Mouse (Mus musculus): ENCODE results near the gene Cyp2d11. TPM values are rescaled to one million over a fixed set of nuclear protein-coding genes. Genes with fewer than 3 reads are reported as not detected.
"Not testable (repeated sequence)": the region's sequence is repeated elsewhere in the genome, so short reads cannot be mapped to it uniquely, and the experiment has no call there.

Gene Cyp2d11
- polyA plus RNA-seq, 1 experiment from 2014 or later: not detected

GRCm38 (mm10) chr15:82402741-82403140, 8.9 kb upstream of the Cyp2d11 start:
- WGBS (ENCODE audit: missing documents): 86% methylated on average over 6 of the region's 6 CpGs
- no peak overlapping the region for H3K4me3 ChIP-seq (ENCODE audit: inconsistent target)
- H3K27ac ChIP-seq: no peak overlapping the region
- H3K79me2 ChIP-seq (ENCODE audit: inconsistent target): no peaks in the 10 kb centered on the region
- H3K36me3 ChIP-seq (ENCODE audit: inconsistent target): no peaks in the 10 kb centered on the region

- no peak overlapping the region for H3K27ac ChIP-seq
- H3K79me2 ChIP-seq (ENCODE audit: inconsistent target): no peaks in the 10 kb centered on the region
- H3K4me3 ChIP-seq (ENCODE audit: inconsistent target): no peak overlapping the region
These were observed 8.3 kb upstream of the Cyp2d11 start for GRCm38 (mm10) chr15:82402106-82402505.

GRCm38 (mm10) chr15:82401516-82401915, 7.7 kb upstream of the Cyp2d11 start:
- no peak overlapping the region for H3K27ac ChIP-seq
- 85% methylated on average over 2 of the region's 2 CpGs for WGBS (ENCODE audit: missing documents)
- no peaks in the 10 kb centered on the region for H3K79me2 ChIP-seq (ENCODE audit: inconsistent target)
- no peak overlapping the region for H3K4me3 ChIP-seq (ENCODE audit: inconsistent target)
- H3K36me3 ChIP-seq (ENCODE audit: inconsistent target): no peaks in the 10 kb centered on the region

More at GRCm38 (mm10) chr15:82402106-82402505, 8.3 kb upstream of the Cyp2d11 start:
- H3K36me3 ChIP-seq (ENCODE audit: inconsistent target): no peaks in the 10 kb centered on the region

GRCm38 (mm10) chr15:82395955-82396354, 2.1 kb upstream of the Cyp2d11 start:
- not testable (repeated sequence) for H3K36me3 ChIP-seq (ENCODE audit: inconsistent target); H3K27ac ChIP-seq; H3K4me3 ChIP-seq (ENCODE audit: inconsistent target); H3K79me2 ChIP-seq (ENCODE audit: inconsistent target)
- WGBS (ENCODE audit: missing documents): 93% methylated on average over 3 of the region's 3 CpGs

GRCm38 (mm10) chr15:82389916-82390315, 3.9 kb downstream of the Cyp2d11 start:
- H3K36me3 ChIP-seq (ENCODE audit: inconsistent target); H3K4me3 ChIP-seq (ENCODE audit: inconsistent target); H3K27ac ChIP-seq; H3K79me2 ChIP-seq (ENCODE audit: inconsistent target): not testable (repeated sequence)
- 90% methylated on average over 8 of the region's 10 CpGs for WGBS (ENCODE audit: missing documents)

DNA sequence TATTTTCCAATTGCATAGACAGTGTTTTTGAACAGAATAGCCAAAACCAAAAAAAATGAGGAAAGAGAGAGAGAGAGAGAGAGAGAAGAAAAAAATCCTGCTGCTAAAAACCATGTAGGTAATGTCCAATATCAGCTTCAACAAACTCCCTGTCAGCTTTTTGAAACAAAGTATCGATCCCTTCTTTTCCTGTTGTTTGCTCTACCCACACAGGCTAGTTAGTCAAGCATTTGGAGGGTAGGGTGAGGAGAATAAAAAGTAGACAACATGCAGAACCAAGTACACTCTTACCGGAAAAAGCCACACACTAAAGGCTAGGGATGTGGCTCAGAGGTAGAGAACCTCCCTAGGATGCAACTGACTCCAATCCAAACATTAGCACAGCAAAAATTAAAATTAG, 8.1 kb downstream of the Cyp2d11 start:
- no peak overlapping the region for H3K27ac ChIP-seq
- H3K4me3 ChIP-seq (ENCODE audit: inconsistent target): no peak overlapping the region
- no peaks in the 10 kb centered on the region for H3K36me3 ChIP-seq (ENCODE audit: inconsistent target)
- H3K79me2 ChIP-seq (ENCODE audit: inconsistent target): no peaks in the 10 kb centered on the region
- WGBS (ENCODE audit: missing documents): 94% methylated on average over 2 of the region's 2 CpGs

DNA sequence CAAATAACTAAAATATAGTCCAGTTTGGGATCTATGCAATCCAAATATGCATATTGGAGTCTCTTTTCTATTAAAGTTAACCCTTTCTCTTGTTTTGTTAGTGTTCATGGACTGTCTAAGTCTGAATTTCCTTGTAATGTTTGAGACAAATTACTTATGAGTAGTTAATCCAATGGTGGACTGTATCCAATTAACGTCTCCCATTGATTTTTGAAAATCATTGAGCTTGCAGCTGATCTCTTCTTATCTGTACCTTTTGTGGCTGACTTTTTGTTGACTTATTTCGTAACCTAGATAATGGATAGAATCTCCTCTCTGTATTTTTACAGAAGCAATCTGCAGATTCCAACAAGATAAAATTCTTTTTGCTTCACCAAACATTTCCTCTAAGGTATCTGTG, 11.4 kb downstream of the Cyp2d11 start:
- H3K4me3 ChIP-seq (ENCODE audit: inconsistent target): no peak overlapping the region
- H3K27ac ChIP-seq: no peak overlapping the region
- no peaks in the 10 kb centered on the region for H3K79me2 ChIP-seq (ENCODE audit: inconsistent target)
- WGBS (ENCODE audit: missing documents): 93% methylated on average over 2 of the region's 2 CpGs
- no peaks in the 10 kb centered on the region for H3K36me3 ChIP-seq (ENCODE audit: inconsistent target)

DNA sequence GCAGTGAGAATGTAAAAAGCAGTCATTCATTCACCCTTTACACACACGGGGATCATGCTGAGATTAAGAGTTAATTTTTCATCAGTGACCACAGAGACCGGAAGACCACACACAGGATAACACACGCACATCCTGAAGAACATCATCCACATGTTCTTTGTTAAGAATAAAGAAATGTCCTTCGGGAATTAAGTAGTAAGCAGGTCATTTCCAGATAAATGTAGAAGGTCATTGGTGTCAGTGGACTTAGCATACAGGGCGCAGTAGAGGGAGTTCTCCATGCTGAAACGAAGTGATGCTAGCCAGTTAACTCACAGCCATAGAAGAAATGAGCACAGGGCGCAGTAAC, 13.1 kb downstream of the Cyp2d11 start:
- no peak overlapping the region for H3K4me3 ChIP-seq (ENCODE audit: inconsistent target)
- H3K79me2 ChIP-seq (ENCODE audit: inconsistent target): no peaks in the 10 kb centered on the region
- H3K36me3 ChIP-seq (ENCODE audit: inconsistent target): no peaks in the 10 kb centered on the region
- 55% methylated on average over 7 of the region's 7 CpGs for WGBS (ENCODE audit: missing documents)
- H3K27ac ChIP-seq: no peak overlapping the region

DNA sequence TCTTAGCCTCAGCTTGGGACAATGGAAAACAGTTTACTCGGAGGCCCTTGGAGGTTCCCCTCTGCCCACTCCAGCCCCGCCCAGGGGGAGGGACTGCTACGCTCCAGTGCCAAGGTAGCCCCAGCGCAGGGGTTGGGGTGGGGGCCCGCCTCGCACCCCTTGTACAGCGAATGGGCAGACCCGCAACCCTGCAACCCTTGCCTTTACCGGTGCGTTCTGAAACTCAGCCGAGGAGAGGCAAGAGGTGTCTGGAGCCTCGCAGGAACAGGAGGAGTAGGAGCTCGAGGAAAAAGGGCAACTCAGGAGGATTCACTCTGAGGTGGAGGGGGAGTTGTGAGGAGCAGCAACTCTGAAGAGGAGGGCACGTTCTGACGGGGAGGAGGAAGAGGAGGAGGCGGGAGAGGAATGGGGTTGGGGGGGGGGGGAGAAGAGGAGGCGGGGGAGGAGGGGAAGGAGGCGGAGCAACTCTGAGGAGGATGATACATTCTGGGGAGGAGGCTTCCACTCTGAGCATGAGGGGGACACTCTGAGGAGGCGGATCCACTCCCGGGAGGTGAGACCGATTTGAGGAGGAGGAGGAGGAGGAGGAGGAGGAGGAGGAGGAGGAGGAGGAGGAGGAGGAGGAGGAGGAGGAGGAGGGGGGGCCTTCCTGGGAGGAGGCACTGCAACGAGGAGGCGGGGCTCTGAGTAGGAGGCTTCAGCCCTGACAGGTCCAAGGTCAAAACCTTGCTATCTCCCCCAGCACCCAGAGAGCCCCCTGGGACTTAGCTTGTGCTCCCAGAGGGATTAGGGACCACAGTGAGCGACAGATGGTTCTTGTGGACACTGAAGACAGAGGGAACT, 13.7 kb downstream of the Cyp2d11 start, which contains the start of gene Cyp2d22:
Gene Cyp2d22, minus strand, starts transcription at position 390 of the 843 bp plus-strand sequence.
- 8% methylated on average over 12 of the region's 24 CpGs for WGBS (ENCODE audit: missing documents)
- Histone ChIP-seq H3K36me3 (ENCODE audit: inconsistent target) (no peaks in the 10 kb centered on the region), H3K79me2 (ENCODE audit: inconsistent target) (no peaks in the 10 kb centered on the region), H3K27ac (no peak within 1 kb of the TSS), H3K4me3 (ENCODE audit: inconsistent target) (no peak within 1 kb of the TSS)

DNA sequence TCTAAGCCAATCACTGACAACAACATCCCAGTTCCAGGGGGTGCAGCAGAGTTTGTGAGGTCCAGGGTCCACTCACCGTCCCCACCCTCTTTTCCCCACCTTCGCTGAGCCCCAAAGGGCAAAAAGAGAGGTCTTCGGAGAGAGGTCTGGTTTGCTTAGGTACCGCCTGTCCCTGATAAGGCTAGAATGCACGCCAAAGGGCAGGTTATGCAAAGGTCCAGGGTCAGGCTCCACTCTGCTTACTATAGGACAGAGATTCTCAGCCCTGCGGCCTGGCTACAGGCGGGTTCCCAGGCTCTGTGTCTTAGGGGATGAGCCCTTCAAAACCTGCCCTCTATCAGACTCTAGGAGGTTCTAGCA, 14.3 kb downstream of the Cyp2d11 start:
- Histone ChIP-seq H3K36me3 (ENCODE audit: inconsistent target) (no peaks in the 10 kb centered on the region), H3K27ac (no peak overlapping the region), H3K79me2 (ENCODE audit: inconsistent target) (no peaks in the 10 kb centered on the region), H3K4me3 (ENCODE audit: inconsistent target) (no peak overlapping the region)
- WGBS (ENCODE audit: missing documents): 48% methylated on average over 7 of the region's 7 CpGs

GRCm38 (mm10) chr15:82378261-82379180, 15.3 kb downstream of the Cyp2d11 start:
- Histone ChIP-seq H3K36me3 (ENCODE audit: inconsistent target) (no peaks in the 10 kb centered on the region), H3K4me3 (ENCODE audit: inconsistent target) (no peak overlapping the region), H3K79me2 (ENCODE audit: inconsistent target) (no peaks in the 10 kb centered on the region), H3K27ac (no peak overlapping the region)
- 88% methylated on average over 15 of the region's 15 CpGs for WGBS (ENCODE audit: missing documents)

- 88% methylated on average over 5 of the region's 5 CpGs for WGBS (ENCODE audit: missing documents)
- no peaks in the 10 kb centered on the region for H3K36me3 ChIP-seq (ENCODE audit: inconsistent target)
- no peak overlapping the region for H3K4me3 ChIP-seq (ENCODE audit: inconsistent target)
- no peaks in the 10 kb centered on the region for H3K79me2 ChIP-seq (ENCODE audit: inconsistent target)
- no peak overlapping the region for H3K27ac ChIP-seq
These were observed 16.1 kb downstream of the Cyp2d11 start for GRCm38 (mm10) chr15:82377701-82378100.

GRCm38 (mm10) chr15:82376393-82377138, 17.3 kb downstream of the Cyp2d11 start:
- WGBS (ENCODE audit: missing documents): 89% methylated on average over 14 of the region's 17 CpGs
- H3K4me3 ChIP-seq (ENCODE audit: inconsistent target): no peak overlapping the region
- H3K36me3 ChIP-seq (ENCODE audit: inconsistent target): no peaks in the 10 kb centered on the region
- no peaks in the 10 kb centered on the region for H3K79me2 ChIP-seq (ENCODE audit: inconsistent target)
- H3K27ac ChIP-seq: no peak overlapping the region

- H3K4me3 ChIP-seq (ENCODE audit: inconsistent target): no peak overlapping the region
- no peak overlapping the region for H3K27ac ChIP-seq
- 93% methylated on average over 9 of the region's 9 CpGs for WGBS (ENCODE audit: missing documents)
- H3K79me2 ChIP-seq (ENCODE audit: inconsistent target): no peaks in the 10 kb centered on the region
- no peaks in the 10 kb centered on the region for H3K36me3 ChIP-seq (ENCODE audit: inconsistent target)
These were observed 18.0 kb downstream of the Cyp2d11 start for GRCm38 (mm10) chr15:82375855-82376254.

Measured in macrophage (primary cell).